Mouse (Mus musculus): ENCODE results near the gene Tfpi2. TPM values are rescaled to one million over a fixed set of nuclear protein-coding genes. Genes with fewer than 3 reads are reported as not detected.

Gene Tfpi2
- total RNA-seq (2014; fragmentation: Nextera tagmentation) (1.3 TPM in 1 of 2 replicates, not detected in the other), total RNA-seq (2017) (0.73 and 3.3 TPM in 2 replicates)

DNA sequence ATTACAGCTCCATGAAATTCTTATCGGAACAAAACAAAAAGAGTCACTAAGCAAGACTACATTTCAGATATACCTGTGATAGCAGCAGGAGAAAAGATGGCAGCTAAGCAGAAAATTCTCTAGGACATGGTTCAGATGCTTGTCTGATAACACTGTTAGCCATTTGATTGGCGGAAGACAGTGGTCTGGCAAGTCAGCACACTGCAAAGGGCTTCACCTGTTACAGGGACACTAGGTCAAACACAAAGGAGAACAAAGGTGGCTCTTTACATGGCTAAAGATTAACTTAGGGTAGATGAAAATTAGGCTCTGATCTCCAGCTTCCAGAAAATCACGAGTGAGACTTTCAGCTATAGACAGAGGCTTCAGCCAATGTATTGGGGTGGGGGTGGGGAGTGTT, at the start of gene Tfpi2:
Gene Tfpi2, minus strand, starts transcription at position 170 of the 400 bp plus-strand sequence.
- no peak for ATAC-seq (replicated peaks; ENCODE audit: poor library complexity, severe bottlenecking)

GRCm38 (mm10) chr6:4030956-4031355, 42.2 kb upstream of the Tfpi2 start:
- ATAC-seq (replicated peaks; ENCODE audit: poor library complexity, severe bottlenecking): no peak

DNA sequence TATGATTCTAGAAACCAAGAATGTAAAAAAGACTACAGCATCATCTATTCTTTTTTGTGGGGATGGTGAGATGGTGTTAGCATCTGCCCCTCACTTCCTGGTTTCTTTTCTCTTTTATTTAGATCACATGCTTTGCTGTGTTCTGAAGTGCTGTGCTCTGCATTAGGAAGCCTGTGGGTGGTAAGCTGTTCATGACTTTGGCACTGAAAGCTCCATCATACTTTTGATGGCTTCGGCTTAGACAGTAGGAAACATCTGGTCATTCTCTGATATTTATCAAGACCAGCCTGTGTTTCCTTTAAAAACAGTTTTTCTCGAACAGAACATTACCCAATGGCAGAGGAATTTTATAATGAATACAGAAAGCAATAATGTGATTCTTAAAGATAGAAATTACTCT, 37.6 kb upstream of the Tfpi2 start:
- no peak for ATAC-seq (replicated peaks; ENCODE audit: poor library complexity, severe bottlenecking)

DNA sequence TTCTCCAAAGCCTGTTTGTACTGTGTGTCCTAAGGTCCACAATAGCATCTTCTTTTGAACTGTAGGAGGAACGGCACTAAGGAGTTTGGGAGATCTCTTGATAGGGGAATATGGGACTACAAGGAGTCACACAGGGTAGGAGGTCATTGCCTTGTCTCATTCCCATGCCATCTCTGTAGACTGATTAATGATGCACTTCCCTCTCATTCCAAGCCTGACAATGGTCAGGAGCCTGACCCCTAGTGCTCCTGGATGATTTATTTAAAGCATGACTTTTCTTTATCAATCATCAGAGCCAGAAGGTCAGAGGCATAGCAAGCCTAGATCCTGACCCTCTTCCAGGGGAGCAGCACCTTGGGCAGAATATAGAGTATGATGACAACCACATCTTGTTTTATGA, 33.9 kb upstream of the Tfpi2 start:
- no peak for ATAC-seq (replicated peaks; ENCODE audit: poor library complexity, severe bottlenecking)

DNA sequence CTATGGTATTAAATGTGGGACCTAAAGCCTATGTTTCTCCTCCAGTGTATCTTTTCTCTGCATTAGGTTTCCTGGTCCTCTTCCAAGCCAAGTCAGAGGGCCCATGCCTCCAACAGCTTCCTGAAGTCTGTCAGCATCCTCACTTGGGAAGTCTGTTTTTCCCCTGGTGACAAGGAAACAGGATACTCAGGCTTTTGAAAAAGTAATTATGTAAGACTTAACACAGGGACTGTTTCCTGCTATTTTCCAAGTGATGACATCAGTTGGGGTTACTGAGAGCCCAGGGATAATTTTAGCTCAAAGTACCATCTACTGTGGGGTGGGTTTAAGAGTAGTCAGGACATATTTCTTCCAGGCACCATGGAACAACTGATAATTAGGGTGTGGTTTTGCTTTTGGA, 20.8 kb upstream of the Tfpi2 start:
- ATAC-seq (replicated peaks; ENCODE audit: poor library complexity, severe bottlenecking): no peak

GRCm38 (mm10) chr6:4008501-4009040, 19.9 kb upstream of the Tfpi2 start:
- no peak for ATAC-seq (replicated peaks; ENCODE audit: poor library complexity, severe bottlenecking)

DNA sequence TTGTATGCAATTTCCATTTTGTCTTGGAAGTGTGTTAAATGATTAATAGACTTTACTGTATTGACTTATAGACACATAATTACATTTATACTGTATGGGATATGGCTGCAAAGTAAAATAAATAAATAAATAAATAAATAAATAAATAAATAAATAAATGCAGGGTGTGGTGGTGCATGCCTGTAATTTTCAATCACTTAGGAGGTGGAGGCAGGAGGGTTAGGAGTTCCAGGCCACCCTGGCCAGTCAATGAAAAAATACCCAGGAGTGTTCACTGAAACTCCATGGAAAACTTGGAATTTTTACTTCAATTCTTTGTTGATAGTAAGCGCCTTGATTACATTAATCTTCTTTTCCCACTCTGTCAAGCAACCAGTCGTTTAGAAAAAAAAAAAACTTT, 16.1 kb upstream of the Tfpi2 start:
- ATAC-seq (replicated peaks; ENCODE audit: poor library complexity, severe bottlenecking): no peak

DNA sequence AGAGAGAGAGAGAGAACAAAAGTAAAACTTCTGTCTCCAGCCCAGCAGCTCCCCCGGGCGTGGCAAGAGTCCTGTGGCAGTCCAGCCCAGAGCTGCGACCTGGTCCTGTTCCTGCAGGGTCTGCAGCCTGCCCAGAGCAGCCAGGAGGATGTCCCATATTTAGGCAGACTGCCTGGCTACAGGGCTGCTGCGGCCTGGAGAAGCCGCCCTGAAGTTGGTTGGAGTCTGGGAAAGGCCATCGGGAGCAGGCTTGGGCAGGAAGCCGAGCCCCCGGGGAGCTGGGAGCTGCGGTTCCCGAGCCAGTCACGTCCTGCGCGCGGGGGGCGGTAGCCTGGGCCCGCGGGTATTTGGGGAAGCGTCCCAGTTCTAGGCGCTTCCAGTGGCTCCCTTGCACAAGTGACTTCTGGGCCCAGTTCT, 15.2 kb upstream of the Tfpi2 start, which contains the start of gene Gng11:
Gene Gng11, plus strand, starts transcription at position 15 of the 417 bp plus-strand sequence.
- peak; percentile 78 for ATAC-seq (replicated peaks; ENCODE audit: poor library complexity, severe bottlenecking)

- ATAC-seq (replicated peaks; ENCODE audit: poor library complexity, severe bottlenecking): peak; percentile 10
Measured at GRCm38 (mm10) chr6:4003445-4003844, 14.7 kb upstream of the Tfpi2 start.

DNA sequence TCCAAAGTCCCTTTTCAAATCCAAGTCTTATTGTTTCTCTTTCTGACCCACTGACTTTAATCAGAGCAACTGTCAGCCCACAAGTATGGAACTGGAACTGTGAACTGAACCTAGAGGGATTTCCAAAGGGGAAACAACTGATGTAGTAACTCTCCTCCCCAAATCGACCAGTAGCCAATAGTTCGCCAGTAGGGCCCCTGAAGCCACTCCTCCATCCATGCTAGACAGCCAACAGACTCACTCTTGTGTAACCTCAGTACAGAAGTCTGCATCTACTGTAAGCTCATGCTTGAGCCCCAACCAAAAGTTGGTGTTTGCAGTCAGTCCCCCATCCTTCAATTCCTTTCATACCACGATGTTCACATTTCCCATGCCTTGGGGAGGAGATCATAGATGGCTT, 12.0 kb upstream of the Tfpi2 start:
- ATAC-seq (replicated peaks; ENCODE audit: poor library complexity, severe bottlenecking): peak; percentile 90

GRCm38 (mm10) chr6:3999296-3999695, 10.6 kb upstream of the Tfpi2 start:
- ATAC-seq (replicated peaks; ENCODE audit: poor library complexity, severe bottlenecking): no peak

DNA sequence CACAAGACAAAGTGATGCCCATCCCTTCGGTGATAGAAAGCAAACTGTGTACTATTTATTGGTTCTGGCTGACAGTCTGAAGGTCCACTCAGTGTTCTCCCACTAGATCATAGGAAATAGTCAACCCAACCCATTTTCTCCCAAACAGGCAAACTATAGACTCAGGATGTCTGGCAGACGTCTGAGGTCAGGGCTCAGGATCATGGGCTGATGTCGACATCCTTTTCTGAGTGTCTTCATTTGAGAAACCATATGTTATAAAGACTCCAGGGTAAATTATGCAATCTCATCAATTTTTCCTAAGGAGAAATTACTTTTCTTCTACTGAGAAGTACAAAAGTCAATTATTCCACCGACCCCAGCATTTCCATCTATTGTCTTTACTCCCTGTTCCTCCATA, 9.4 kb upstream of the Tfpi2 start:
- no peak; the same call in 1 of the 2 replicates for ATAC-seq (replicated peaks; ENCODE audit: poor library complexity, severe bottlenecking)

DNA sequence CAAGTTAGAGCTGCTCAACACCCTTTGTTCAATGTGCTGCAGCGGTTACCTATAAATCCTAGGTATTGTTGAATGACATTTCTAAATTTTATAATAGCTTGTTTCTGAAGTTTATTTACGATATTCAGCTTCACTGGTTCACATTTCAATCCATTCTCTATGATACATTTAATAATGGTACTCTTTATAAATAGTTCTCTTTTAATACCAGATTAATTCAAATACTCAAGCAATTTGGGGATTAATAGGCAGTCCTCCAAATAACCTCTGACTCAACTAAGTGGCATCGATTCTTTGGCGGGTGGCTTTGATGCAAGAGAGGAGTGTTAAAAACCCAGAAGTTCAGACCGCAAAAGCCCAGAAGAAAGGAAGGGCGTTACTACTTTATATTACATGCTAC, 4.8 kb upstream of the Tfpi2 start, which contains the start of gene Gngt1:
Gene Gngt1, plus strand, starts transcription at position 301 of the 400 bp plus-strand sequence.
- ATAC-seq (replicated peaks; ENCODE audit: poor library complexity, severe bottlenecking): no peak

DNA sequence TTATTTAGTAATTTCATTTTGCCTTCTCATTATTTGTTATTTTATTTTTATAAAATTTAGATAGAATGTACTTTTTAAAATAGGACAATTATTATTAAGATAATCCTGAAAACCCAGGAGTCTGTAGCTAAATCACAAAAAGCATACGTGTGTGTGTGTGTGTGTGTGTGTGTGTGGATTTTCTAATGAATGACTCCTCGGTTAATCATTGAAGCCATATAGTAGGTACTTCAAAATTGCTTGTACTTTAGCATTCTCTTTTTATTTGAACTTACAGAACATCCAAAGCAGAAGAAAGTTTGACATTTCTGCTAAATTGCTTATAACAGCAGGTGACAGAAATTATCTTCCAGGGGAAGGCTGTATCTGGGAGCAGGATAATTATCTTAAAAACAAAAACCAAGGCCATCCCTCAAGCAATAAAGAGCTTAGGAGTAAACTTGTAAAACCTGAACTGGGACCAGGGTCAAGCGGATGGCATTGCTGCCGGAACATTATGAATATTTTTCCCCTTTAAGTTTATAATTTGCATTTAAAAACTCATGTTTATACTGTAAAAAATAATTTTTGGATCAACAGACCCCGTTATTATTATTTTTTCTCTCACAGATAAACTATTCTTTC, 5.9 kb downstream of the Tfpi2 start:
- no peak for ATAC-seq (replicated peaks; ENCODE audit: poor library complexity, severe bottlenecking)

- ATAC-seq (replicated peaks; ENCODE audit: poor library complexity, severe bottlenecking): peak; percentile 99
Measured at GRCm38 (mm10) chr6:3973679-3974078, 15.0 kb downstream of the Tfpi2 start.

GRCm38 (mm10) chr6:3967676-3968626, 20.8 kb downstream of the Tfpi2 start:
- peak; percentile 92 for ATAC-seq (replicated peaks; ENCODE audit: poor library complexity, severe bottlenecking)

- ATAC-seq (replicated peaks; ENCODE audit: poor library complexity, severe bottlenecking): no peak
Measured at GRCm38 (mm10) chr6:3954969-3955368, 33.8 kb downstream of the Tfpi2 start.

DNA sequence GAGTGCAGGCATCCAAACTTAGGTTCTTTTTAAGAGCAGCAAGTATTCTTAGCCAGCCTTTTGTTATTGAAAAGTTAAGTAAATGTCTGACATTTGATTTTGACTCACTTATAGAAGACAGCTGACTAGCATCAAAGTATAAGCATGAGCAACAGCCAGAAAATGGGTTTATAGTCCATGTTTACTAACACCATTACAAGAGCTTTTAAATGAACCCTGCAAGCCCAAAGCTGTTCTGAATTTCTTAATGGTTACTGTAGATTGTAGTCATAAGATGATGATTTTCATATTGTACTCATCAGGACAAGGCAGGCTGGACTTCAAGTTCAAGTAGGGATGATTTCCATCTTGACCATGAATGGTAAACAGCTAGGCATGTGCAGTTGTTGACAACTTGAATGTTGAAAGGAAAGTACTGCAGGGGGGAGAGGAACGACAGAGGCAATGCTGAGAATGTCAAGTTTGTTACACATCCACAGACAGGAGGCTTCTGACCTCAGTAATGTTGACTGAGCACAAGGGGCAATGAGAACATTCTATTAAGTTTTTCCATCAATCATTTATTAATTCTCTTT, 52.5 kb downstream of the Tfpi2 start:
- ATAC-seq (replicated peaks; ENCODE audit: poor library complexity, severe bottlenecking): no peak

GRCm38 (mm10) chr6:3935606-3936005, 53.1 kb downstream of the Tfpi2 start:
- no peak for ATAC-seq (replicated peaks; ENCODE audit: poor library complexity, severe bottlenecking)

DNA sequence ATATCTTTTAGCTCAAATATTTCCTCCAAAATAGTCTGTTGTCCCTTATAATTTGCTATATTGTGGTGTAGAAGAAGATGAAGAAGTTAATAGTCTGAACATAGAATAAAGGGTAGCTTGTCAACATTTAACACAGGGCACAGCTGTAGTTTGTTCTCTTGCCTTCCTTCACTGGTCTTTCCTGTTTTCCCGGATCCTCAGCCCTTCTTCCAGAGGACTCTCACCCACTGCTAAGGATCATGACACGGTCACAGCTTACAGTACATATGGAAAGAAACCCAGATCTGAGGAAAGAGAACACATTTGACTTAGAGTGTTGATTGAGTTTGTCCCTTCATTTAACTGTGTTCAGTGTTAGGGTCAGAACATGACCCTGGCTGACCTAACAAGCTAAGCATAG, 53.7 kb downstream of the Tfpi2 start:
- no peak for ATAC-seq (replicated peaks; ENCODE audit: poor library complexity, severe bottlenecking)

DNA sequence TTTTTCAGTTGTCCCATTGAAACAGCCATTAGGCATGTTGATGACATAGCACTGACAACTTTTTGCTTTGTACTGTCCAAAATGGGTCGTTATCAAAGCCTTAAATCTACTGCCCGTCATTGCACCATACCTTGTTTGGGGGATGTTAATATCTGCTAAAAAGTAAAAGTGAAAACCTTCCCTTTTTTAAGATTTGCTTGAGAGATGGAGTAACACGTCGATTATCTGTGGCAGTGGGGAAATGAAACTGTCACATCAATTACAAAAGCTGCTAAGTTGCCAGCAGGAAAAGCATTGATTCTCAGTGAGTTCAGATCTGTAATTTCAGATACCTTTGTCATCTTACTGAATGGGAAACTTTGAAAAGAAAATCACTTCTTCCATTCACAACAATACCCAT, 62.6 kb downstream of the Tfpi2 start:
- ATAC-seq (replicated peaks; ENCODE audit: poor library complexity, severe bottlenecking): peak; percentile 84

All from granulocyte monocyte progenitor cell, adult 5-6 weeks (primary cell).